Comparison of ENCODE assay signal across 23 mouse cellular contexts in genomic region chr10:107779548-107779947, GRCm38 (mm10). TPM values are rescaled to one million over a fixed set of nuclear protein-coding genes. Genes with fewer than 3 reads are reported as not detected.
"Had no signal": no experiment of that assay in that cellular context is flagged by ENCODE, and none has a peak within 500 bp of the region (broad histone marks: within the 10 kb centered on the region; RNA-seq: fewer than 3 reads in every experiment).

No protein-coding gene starts in this region.

- H3K4me2 ChIP-seq: lung, embryonic 15.5 days; midbrain, embryonic 11.5 days; midbrain, embryonic 13.5 days; midbrain, embryonic 15.5 days; neural tube, embryonic 13.5 days; neural tube, embryonic 15.5 days had no signal

- H3K9ac ChIP-seq: lung, embryonic 15.5 days; midbrain, embryonic 13.5 days; midbrain, embryonic 15.5 days; neural tube, embryonic 13.5 days; neural tube, embryonic 15.5 days had no signal

- H3K36me3 ChIP-seq: lung, embryonic 15.5 days; midbrain, embryonic 13.5 days; midbrain, embryonic 15.5 days; neural tube, embryonic 13.5 days; neural tube, embryonic 15.5 days had no signal

- H3K27ac ChIP-seq: lung, embryonic 15.5 days; macrophage; midbrain, embryonic 13.5 days; midbrain, embryonic 15.5 days; neural tube, embryonic 13.5 days; neural tube, embryonic 15.5 days had no signal

- H3K27me3 ChIP-seq: lung, embryonic 15.5 days; megakaryocyte, embryonic 14.5 days; midbrain, embryonic 13.5 days; midbrain, embryonic 15.5 days; neural tube, embryonic 13.5 days; neural tube, embryonic 15.5 days had no signal

- ATAC-seq: lung, postnatal 0 days; midbrain, embryonic 13.5 days; midbrain, embryonic 15.5 days had no signal

- H3K4me1 ChIP-seq: lung, embryonic 15.5 days; megakaryocyte, embryonic 14.5 days; midbrain, embryonic 13.5 days; midbrain, embryonic 15.5 days; neural tube, embryonic 13.5 days; neural tube, embryonic 15.5 days had no signal

- H3K9me3 ChIP-seq: lung, embryonic 15.5 days; megakaryocyte, embryonic 14.5 days; midbrain, embryonic 13.5 days; midbrain, embryonic 15.5 days; neural tube, embryonic 13.5 days; neural tube, embryonic 15.5 days had no signal

- DNase-seq: lung, adult 2 months; lung, postnatal 14 days; lung, postnatal 36 days; retina, postnatal 1 day; right cerebral cortex, adult 18-20 months; right cerebral cortex, postnatal 25 days; right cerebral cortex, postnatal 4 days; spleen, adult 18-20 months; thymus, adult 18-20 months; thymus, postnatal 14 days; thymus, postnatal 36 days had no signal

- H3K4me3 ChIP-seq: lung, embryonic 15.5 days; megakaryocyte, embryonic 14.5 days; midbrain, embryonic 13.5 days; midbrain, embryonic 15.5 days; neural tube, embryonic 13.5 days; neural tube, embryonic 15.5 days had no signal

RNA-seq across cellular contexts. Expression of gene Ptprq, which starts 59.7 kb away (rescaled TPM):
- total RNA-seq: megakaryocyte progenitor cell, adult 5-6 weeks; monocyte, adult 5-6 weeks had no signal
- polyA plus RNA-seq: macrophage; small intestine, adult 2 months had no signal
